Mouse (Mus musculus) right cerebral cortex, postnatal 4 days (tissue): ENCODE results near the gene Trappc4.
"Not testable (repeated sequence)": the region's sequence is repeated elsewhere in the genome, so short reads cannot be mapped to it uniquely, and the experiment has no call there.

Source experiments
- DNase-seq: peaks from one replicate; pipeline ENCODE4 v3.0.0-alpha.2; 2022

Trappc4 gene

GRCm38 (mm10) chr9:44405011-44405410 is 2.4 kb downstream of the Trappc4 start:
- no peak for DNase-seq

DNA sequence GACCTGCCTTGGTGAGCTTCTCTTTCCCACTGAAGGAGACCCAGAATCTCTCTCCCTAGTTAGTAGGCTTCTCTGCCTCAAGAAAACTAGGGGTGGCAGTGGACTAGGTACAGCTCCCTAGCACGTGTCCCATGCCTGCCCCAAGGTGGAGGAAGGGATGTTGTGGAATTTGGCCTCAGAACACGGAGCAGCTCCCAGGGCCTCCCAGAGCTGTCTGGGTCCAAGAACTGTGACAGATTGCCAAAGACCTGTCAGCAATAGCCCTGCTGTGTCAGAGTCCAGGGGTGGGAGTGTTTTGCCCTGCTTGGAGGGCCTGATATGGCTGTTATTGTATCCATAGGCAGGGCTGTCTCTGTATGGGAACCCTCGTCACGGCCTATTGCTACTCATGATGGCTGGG is 6.3 kb downstream of the Trappc4 start:
- DNase-seq = no peak

- DNase-seq = no peak
Measured at GRCm38 (mm10) chr9:44399795-44400114, 7.6 kb downstream of the Trappc4 start.

DNA sequence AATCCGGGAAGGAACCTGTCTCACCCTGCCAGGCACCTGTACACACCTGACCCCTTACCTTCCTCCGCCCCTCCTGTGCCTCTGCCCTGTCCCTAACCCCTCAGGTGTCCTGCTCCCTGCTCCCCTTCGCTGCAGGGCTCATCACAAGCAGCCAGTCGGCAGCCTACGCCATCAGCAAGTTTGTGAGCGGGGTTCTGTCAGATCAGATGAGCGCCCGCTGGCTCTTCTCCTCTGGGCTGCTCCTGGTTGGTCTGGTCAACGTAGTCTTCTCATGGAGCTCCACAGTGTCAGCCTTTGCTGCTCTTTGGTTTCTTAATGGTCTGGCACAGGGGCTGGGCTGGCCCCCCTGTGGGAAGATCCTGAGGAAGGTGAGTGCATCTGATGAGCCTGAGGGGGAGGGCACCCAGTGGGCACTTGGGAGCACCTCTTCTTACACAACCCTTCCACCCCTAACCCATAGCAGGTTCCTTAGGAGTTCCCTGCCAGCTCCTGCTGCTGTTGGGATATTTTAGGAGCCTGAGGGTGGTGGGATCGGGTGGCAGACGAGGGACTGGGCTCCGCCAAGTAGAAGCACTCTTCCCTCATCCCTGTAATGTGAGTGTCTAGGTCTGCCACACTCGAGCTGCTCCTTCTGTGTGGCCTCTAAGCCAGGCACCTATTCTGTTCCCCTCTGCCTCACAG is 8.1 kb downstream of the Trappc4 start:
- DNase-seq = no peak

GRCm38 (mm10) chr9:44398551-44398950 is 8.8 kb downstream of the Trappc4 start:
- no peak for DNase-seq

DNA sequence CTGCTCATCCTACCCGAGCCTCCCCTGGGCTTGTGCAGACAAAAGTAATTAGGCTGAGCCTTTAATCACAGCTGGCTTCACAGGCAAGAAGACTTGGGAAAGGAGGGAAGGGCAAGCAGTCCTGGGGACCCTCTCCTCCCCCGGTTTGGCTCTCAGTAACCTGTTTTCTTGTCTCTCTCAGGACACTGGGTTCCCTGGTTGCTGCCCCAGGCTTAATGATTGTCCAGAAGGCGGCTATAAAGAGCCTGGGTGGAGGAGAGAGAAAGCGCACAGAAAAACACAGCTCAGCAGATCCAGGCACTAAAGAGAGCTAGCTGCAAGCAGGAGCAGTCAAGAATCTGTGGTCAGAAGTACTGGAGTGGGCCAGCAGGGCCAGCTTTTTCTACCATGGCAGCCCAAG is 9.3 kb downstream of the Trappc4 start:
- no peak for DNase-seq

DNA sequence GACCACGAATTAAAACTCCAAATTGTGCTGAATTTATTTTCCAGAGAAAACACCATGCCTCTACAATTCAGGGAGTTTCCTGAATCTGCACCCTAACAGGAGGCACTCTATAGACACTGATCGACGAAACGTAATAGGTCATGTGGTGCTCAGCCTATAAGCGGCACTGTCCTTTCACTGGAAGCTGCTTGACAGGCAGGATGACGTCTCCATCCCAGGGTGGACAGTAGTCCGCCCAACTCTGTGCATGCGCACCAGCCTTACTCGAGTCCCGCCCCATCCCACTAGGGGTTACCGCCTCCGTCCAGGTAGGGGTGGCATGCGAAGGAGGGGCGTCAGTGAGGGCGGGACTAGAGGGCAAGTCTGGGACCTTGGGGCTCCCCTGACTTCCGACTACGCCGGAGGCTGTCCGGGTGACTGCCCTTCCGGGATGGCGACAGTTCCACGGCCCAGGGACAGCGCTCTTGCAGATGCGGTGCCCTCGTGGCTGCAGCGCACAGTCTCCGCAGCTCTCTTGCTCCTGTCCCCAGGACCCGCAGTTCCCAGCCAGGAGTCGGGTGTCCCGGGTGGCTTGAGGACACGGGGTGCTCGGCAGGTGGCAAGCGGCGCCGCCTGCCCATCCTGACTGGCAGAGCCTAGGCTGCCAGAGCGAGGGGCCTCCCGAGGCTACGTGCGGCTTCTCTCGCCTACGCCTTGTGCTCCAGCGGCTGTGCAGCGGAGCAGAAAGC is 10.6 kb downstream of the Trappc4 start, which contains the start of gene Slc37a4:
Slc37a4 (plus strand) TSS at position 169 of the 728 bp plus-strand sequence.
- DNase-seq = peak; percentile 81

DNA sequence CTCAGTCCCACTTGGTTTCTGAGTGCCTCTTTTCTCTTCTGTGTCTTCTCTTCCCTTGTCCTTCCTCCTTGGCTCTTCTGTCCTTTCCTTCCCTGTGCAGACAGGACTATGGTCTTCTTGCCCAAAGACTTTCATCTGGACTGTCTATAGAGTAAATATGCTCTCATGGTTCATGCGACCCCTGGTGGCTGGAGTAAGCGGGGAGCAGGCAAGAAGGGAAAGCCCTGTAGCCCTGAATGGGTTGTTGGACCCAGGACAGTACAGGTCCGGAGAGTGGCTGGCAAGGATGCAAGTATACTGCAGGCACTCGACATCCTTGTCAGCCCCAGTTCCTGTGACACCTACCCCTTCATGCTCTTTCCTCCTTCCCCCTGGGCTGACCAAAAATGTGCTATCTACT is 15.9 kb downstream of the Trappc4 start:
- peak; percentile 82 for DNase-seq

- peak; percentile 49 for DNase-seq
Measured at GRCm38 (mm10) chr9:44389273-44389672, 18.1 kb downstream of the Trappc4 start.

DNA sequence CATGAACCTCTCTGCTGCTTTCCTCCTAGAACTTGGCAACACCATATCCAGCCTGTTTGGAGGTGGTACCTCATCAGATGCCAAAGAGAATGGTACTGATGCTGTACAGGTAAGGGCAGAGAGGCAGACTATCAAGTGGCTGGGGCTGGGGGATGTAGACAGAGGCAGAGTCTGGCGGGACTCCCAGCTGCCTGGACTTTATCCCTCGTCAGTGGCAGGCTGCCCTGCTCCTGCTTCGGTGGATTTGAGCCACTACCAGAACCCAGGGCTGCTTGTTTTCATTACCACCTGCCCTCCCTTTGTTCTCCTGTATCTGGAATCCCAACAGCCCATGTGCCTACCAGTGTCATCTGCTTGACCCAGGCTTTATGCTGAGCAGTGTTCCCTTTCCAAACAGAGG is 20.2 kb downstream of the Trappc4 start:
- no peak for DNase-seq

- no peak for DNase-seq
Measured at GRCm38 (mm10) chr9:44384596-44384995, 22.8 kb downstream of the Trappc4 start.

GRCm38 (mm10) chr9:44379862-44380261 is 27.5 kb downstream of the Trappc4 start:
- no peak for DNase-seq

DNA sequence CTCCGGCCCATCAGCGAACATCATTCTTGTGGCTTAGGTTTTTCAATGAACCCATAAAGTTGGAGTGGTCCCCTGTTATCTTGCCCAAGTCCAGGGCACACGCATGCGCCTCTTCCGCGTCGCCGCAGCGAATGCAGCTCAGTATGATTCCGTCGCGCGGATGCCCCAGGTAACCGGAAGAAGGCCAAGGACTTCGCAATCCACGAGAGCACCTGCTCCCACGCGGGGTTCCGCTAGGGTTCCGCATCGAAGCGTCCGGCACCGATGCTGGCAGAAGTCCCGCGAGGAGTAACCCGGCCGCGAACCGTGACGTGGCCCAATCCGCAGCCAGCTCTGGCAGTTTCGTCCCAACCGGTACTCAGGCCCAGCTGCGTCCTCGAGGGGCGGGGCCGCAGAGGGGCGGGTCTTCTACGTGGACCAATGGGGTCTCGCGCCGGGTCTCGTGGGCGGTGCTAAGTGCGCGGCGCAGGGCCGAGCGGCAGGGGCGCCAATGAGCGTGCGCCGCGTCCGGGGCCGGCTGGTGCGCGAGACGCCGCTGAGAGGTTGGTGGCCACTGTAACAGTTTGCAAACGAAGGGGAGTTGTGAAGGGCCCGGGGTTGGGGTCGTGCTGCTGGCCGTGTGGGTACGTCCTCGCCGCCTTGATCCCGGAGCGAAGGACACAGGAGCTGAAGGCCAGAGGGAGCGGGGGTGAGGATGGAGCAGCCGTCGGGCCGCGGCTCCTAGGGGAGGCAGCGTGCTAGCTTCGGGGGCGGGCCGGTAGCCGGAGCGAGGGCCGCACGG is 28.2 kb downstream of the Trappc4 start, which contains the start of gene Hyou1:
Hyou1 (plus strand) TSS at position 437 of the 781 bp plus-strand sequence.
- DNase-seq = peak; percentile 99

GRCm38 (mm10) chr9:44378153-44378730 is 29.2 kb downstream of the Trappc4 start:
- DNase-seq = no peak

- not testable (repeated sequence) for DNase-seq
Measured at GRCm38 (mm10) chr9:44377335-44377734, 30.1 kb downstream of the Trappc4 start.

GRCm38 (mm10) chr9:44376141-44376540 is 31.3 kb downstream of the Trappc4 start:
- no peak for DNase-seq

- DNase-seq = no peak
Measured at GRCm38 (mm10) chr9:44373386-44373785, 34.0 kb downstream of the Trappc4 start.

- DNase-seq = peak; percentile 31
Measured at GRCm38 (mm10) chr9:44364480-44364879, 42.9 kb downstream of the Trappc4 start.

DNA sequence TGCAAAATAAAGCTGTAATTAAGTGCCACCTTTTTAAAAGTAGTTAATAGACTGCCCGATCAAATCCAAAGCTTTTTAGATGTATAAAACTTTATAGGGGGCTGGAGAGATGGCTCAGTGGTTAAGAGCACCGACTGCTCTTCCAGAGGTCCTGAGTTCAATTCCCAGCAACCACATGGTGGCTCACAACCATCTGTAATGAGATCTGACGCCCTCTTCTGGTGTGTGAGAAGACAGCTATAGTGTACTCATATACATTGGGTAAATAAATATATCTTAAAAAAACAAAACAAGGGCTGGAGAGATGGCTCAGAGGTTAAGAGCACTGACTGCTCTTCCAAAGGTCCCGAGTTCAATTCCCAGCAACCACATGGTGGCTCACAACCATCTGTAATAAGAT is 45.5 kb downstream of the Trappc4 start:
- DNase-seq = not testable (repeated sequence)

DNA sequence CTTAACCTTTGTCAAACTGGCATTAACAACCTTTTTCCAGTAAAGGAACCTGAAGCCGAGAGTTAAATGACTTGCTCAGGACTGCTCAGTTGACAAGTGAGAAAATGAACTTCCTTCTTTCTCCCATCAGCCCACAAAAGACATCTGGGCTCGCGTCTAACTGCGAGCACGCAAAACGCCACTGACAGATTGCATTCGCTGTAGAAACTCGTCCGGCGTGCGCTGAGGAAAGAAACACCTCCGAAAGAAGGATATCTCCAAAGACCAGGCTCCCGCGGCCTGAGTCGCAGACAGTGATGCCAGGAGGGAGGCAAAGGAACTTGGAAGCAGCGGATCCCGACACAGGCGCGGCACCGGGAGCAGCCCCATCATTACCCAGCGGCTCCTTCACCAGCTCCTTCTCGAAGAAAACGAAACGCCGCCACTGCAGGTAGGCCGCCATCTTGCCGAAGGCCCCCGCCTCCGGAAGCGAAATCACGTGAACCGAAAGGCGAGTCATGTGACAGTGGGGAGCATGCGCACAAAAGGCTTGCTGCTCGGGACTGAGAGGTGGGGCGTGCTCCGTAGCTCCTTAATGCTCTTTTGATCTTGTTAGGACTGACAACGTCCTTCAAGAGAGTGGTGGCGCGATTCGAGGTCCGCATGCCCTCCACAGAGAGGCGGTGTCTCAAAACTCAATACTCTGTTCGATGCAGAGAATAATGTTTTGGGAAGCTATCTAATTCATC is 46.0 kb downstream of the Trappc4 start, which contains the start of gene Vps11:
Vps11 (minus strand) TSS at position 481 of the 728 bp plus-strand sequence.
- DNase-seq = peak; percentile 94

GRCm38 (mm10) chr9:44357207-44357606 is 50.2 kb downstream of the Trappc4 start:
- no peak for DNase-seq
